Mouse (Mus musculus): ENCODE measurements at regions not wholly inside any gene's neighbourhood (a gene's known extent, or its start where the extent isn't known, plus 50 kb on each side); places are given as distances from the start of the nearest gene placed in this dataset.

DNA sequence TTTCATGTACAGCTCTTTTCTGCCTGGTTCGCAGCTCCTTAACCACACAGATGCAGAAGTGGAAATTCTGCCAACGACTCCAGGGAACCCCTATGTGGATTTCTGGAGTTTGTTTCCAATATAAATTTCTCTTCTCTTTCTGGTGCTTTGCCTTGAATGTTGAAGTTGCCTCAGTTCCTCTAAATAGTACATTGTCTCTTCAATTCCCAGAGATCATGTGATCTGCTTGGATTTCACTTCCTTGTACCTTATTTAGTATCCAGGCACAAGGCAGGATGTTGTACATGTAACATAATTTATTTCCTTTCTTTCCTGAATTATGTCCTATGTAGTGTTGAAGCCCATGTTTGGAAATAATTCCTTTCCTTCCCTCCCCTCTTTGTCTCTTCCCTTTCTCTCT is 123.7 kb downstream of the Qpct start:
- no peak for TF ChIP-seq CTCF (IDR thresholded peaks at IDR 0.05; ENCODE audit: low read depth)
- TF ChIP-seq EP300 (IDR thresholded peaks at IDR 0.05; ENCODE audit: low read depth): no peak

Data from liver, embryonic 14.5 days (tissue).